Mouse (Mus musculus) kidney, postnatal 0 days (tissue): Measurements from ENCODE around the gene Rbm17. TPM values are rescaled to one million over a fixed set of nuclear protein-coding genes. Genes with fewer than 3 reads are reported as not detected.

Experiments
- ATAC-seq: fragments of 200-750 bp; cut with Nextera tagmentation; replicated peaks from 2 replicates; pipeline ENCODE4 v1.8.0; 2017; ENCODE audit warnings: low read depth, moderate number of reproducible peaks, moderate TSS enrichment, moderate library complexity; ENCODE audit not compliant: low FRiP score
- DNase-seq: peaks from one replicate; pipeline ENCODE4 v3.0.0-alpha.2; 2016; ENCODE audit warnings: low spot score
- H3K27ac ChIP-seq: fragments of 300-500 bp; sonication (generic); 2 replicates; pipeline ENCODE4 v1.5.1; 2014; ENCODE audit warnings: mild to moderate bottlenecking
- H3K27me3 ChIP-seq: fragments of 300-500 bp; sonication (generic); 2 replicates; pipeline ENCODE4 v1.6.1; 2014; ENCODE audit warnings: low read length, mixed read lengths; ENCODE audit not compliant: insufficient read depth
- H3K36me3 ChIP-seq: fragments of 300-500 bp; sonication (generic); 2 replicates; pipeline ENCODE4 v1.6.1; 2014; ENCODE audit warnings: low read length, mixed read lengths; ENCODE audit not compliant: insufficient read depth
- H3K4me1 ChIP-seq: fragments of 300-500 bp; sonication (generic); replicated peaks from 2 replicates; pipeline ENCODE4 v1.6.1; 2014; ENCODE audit warnings: antibody characterized with exemption, low read length, mixed read lengths; ENCODE audit not compliant: insufficient read depth
- H3K4me2 ChIP-seq: fragments of 300-500 bp; sonication (generic); 2 replicates; pipeline ENCODE4 v1.6.1; 2014; ENCODE audit warnings: mild to moderate bottlenecking, low read length, moderate library complexity, mixed read lengths
- H3K4me3 ChIP-seq: fragments of 300-500 bp; sonication (generic); replicated peaks from 2 replicates; pipeline ENCODE4 v1.5.1; 2014; ENCODE audit warnings: low read depth, low read length
- H3K9ac ChIP-seq: fragments of 300-500 bp; sonication (generic); 2 replicates; pipeline ENCODE4 v1.6.1; 2014; ENCODE audit warnings: low read depth, low read length
- H3K9me3 ChIP-seq: fragments of 300-500 bp; sonication (generic); replicated peaks from 2 replicates; pipeline ENCODE4 v1.6.1; 2016; ENCODE audit warnings: low read length, inconsistent platforms, mixed read lengths
- CTCF ChIP-seq: IDR thresholded peaks from 2 replicates; pipeline ENCODE4 v1.5.1; 2016; ENCODE audit warnings: antibody characterized with exemption, low read depth, mild to moderate bottlenecking, moderate library complexity
- WGBS: fragments of 180-500 bp; shearing (Covaris S2); extraction: QIAGEN DNeasy Blood & Tissue Kit; methylation state at CpG from one replicate; pipeline ENCODE4 v1.1.7; 2014; 5-methylcytosine and 5-hydroxymethylcytosine counted together
- polyA plus RNA-seq: library from polyadenylated mRNA; unstranded; fragments of >200 nt; fragmentation: Nextera tagmentation; extraction: Ambion mirVana; gene quantifications from 2 replicates; pipeline ENCODE4 v1.2.1, GENCODE M21; 2015

Gene Rbm17
- polyA plus RNA-seq, 1 experiment from 2014 or later = 110 TPM

GRCm38 (mm10) chr2:11564768-11565167 lies 39.2 kb downstream of the Rbm17 start:
- H3K27me3 ChIP-seq = no peaks in the 10 kb centered on the region
- H3K4me2 ChIP-seq = no peak overlapping the region
- WGBS = 82% methylated on average over 6 of the region's 6 CpGs
- no peak overlapping the region for H3K27ac ChIP-seq
- H3K9ac ChIP-seq = no peak overlapping the region
- ATAC-seq = no peak
- no peak for TF ChIP-seq CTCF
- no peak overlapping the region for H3K4me3 ChIP-seq
- DNase-seq = no peak
- no peaks in the 10 kb centered on the region for H3K4me1 ChIP-seq
- H3K36me3 ChIP-seq = no peaks in the 10 kb centered on the region
- no peaks in the 10 kb centered on the region for H3K9me3 ChIP-seq

GRCm38 (mm10) chr2:11563256-11563655 lies 40.7 kb downstream of the Rbm17 start:
- no peak overlapping the region for H3K9ac ChIP-seq
- H3K27me3 ChIP-seq = no peaks in the 10 kb centered on the region
- no peak for DNase-seq
- H3K4me1 ChIP-seq = no peaks in the 10 kb centered on the region
- H3K36me3 ChIP-seq = no peaks in the 10 kb centered on the region
- no peak overlapping the region for H3K27ac ChIP-seq
- no peak for TF ChIP-seq CTCF
- 87% methylated on average over 17 of the region's 17 CpGs for WGBS
- no peak overlapping the region for H3K4me2 ChIP-seq
- no peak overlapping the region for H3K4me3 ChIP-seq
- no peaks in the 10 kb centered on the region for H3K9me3 ChIP-seq
- no peak for ATAC-seq

- ATAC-seq (no peak), DNase-seq (no peak)
- H3K27me3 ChIP-seq = no peaks in the 10 kb centered on the region
- no peak overlapping the region for H3K4me2 ChIP-seq
- H3K4me1 ChIP-seq = no peaks in the 10 kb centered on the region
- H3K4me3 ChIP-seq = no peak overlapping the region
- no peak overlapping the region for H3K27ac ChIP-seq
- H3K9me3 ChIP-seq = no peaks in the 10 kb centered on the region
- no peaks in the 10 kb centered on the region for H3K36me3 ChIP-seq
- 71% methylated on average over 7 of the region's 7 CpGs for WGBS
- TF ChIP-seq CTCF = no peak
- H3K9ac ChIP-seq = no peak overlapping the region
These were observed 45.3 kb downstream of the Rbm17 start for GRCm38 (mm10) chr2:11558654-11559053.

GRCm38 (mm10) chr2:11557244-11557643 lies 46.7 kb downstream of the Rbm17 start:
- H3K4me3 ChIP-seq = no peak overlapping the region
- H3K27ac ChIP-seq = no peak overlapping the region
- no peaks in the 10 kb centered on the region for H3K27me3 ChIP-seq
- no peak for DNase-seq
- no peak for ATAC-seq
- TF ChIP-seq CTCF = no peak
- H3K9me3 ChIP-seq = no peaks in the 10 kb centered on the region
- no peak overlapping the region for H3K4me2 ChIP-seq
- no peak overlapping the region for H3K9ac ChIP-seq
- 41% methylated on average over 3 of the region's 3 CpGs for WGBS
- peaks cover 6% of the 10 kb centered on the region for H3K4me1 ChIP-seq
- H3K36me3 ChIP-seq = no peaks in the 10 kb centered on the region

GRCm38 (mm10) chr2:11555316-11555715 lies 48.6 kb downstream of the Rbm17 start:
- ATAC-seq = no peak
- H3K9ac ChIP-seq = no peak overlapping the region
- H3K27ac ChIP-seq = no peak overlapping the region
- WGBS = 61% methylated on average over 6 of the region's 6 CpGs
- peaks cover 6% of the 10 kb centered on the region for H3K4me1 ChIP-seq
- H3K4me2 ChIP-seq = no peak overlapping the region
- H3K27me3 ChIP-seq = no peaks in the 10 kb centered on the region
- H3K4me3 ChIP-seq = no peak overlapping the region
- no peak for TF ChIP-seq CTCF
- H3K36me3 ChIP-seq = no peaks in the 10 kb centered on the region
- DNase-seq = no peak
- no peaks in the 10 kb centered on the region for H3K9me3 ChIP-seq

GRCm38 (mm10) chr2:11553471-11554400 lies 50.2 kb downstream of the Rbm17 start, which contains the start of gene Pfkfb3:
Gene Pfkfb3 (minus strand): TSS chr2:11554077.
- peak within 1 kb of the TSS; percentile 44 for H3K4me3 ChIP-seq
- peak within 1 kb of the TSS; percentile 83 for H3K4me2 ChIP-seq
- peak within 1 kb of the TSS; percentile 40; the same call in 1 of the 2 replicates for H3K27ac ChIP-seq
- H3K27me3 ChIP-seq = no peaks in the 10 kb centered on the region
- no peaks in the 10 kb centered on the region for H3K36me3 ChIP-seq
- peak; percentile 70 for DNase-seq
- H3K9me3 ChIP-seq = no peaks in the 10 kb centered on the region
- peak; percentile 76 for ATAC-seq
- WGBS = 1% methylated on average over 67 of the region's 67 CpGs
- no peak for TF ChIP-seq CTCF
- peaks cover 6% of the 10 kb centered on the region for H3K4me1 ChIP-seq
- peak within 1 kb of the TSS; percentile 25 for H3K9ac ChIP-seq
